Mouse (Mus musculus) megakaryocyte, adult 5-6 weeks (primary cell): ENCODE measurements around the gene Slain2. TPM values are rescaled to one million over a fixed set of nuclear protein-coding genes. Genes with fewer than 3 reads are reported as not detected.
"Not testable (repeated sequence)": the region's sequence is repeated elsewhere in the genome, so short reads cannot be mapped to it uniquely, and the experiment has no call there.

Source experiments
- ATAC-seq: 2 replicates; pipeline ENCODE4 v1.8.0; 2016; ENCODE audit warnings: mild to moderate bottlenecking, inconsistent platforms; ENCODE audit not compliant: poor library complexity, severe bottlenecking
- total RNA-seq, 2 experiments: library from RNA; stranded (forward) in 1 of 2; stranded (reverse) in 1 of 2; fragments of 153-499, 151-499 nt in 1 of 2; fragments of 221-1000, 200-1000 nt in 1 of 2; gene quantifications; 2 replicates each; pipeline versions ENCODE4 v1.2.3 to v1.2.4; 2015 to 2017

Slain2 gene
- total RNA-seq, 2 experiments from 2014 or later, result 61.0 to 70.6 TPM

- ATAC-seq, result no peak
Measured at GRCm38 (mm10) chr5:72899255-72899654, 14.8 kb upstream of the Slain2 start.

DNA sequence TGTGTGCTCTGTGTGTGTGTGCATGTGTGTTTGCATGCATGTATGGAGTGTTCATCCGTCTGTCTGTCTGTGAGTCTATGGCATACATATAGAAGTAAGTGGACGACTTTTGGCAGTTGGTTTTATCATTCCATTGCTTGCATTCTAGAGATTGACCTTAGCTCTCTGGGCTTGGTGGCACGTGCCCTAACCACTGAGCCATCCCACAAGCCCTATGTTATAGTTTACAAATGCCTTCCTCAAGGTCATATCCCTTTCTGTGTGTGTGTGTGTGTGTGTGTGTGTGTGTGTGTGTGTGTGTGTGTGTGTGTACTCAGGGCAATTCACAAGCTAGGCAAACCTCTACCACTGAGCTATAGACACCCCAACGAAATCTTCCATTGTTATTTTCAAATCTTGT lies 12.2 kb upstream of the Slain2 start:
- no peak for ATAC-seq

GRCm38 (mm10) chr5:72902312-72902711 lies 11.8 kb upstream of the Slain2 start:
- ATAC-seq, result no peak

DNA sequence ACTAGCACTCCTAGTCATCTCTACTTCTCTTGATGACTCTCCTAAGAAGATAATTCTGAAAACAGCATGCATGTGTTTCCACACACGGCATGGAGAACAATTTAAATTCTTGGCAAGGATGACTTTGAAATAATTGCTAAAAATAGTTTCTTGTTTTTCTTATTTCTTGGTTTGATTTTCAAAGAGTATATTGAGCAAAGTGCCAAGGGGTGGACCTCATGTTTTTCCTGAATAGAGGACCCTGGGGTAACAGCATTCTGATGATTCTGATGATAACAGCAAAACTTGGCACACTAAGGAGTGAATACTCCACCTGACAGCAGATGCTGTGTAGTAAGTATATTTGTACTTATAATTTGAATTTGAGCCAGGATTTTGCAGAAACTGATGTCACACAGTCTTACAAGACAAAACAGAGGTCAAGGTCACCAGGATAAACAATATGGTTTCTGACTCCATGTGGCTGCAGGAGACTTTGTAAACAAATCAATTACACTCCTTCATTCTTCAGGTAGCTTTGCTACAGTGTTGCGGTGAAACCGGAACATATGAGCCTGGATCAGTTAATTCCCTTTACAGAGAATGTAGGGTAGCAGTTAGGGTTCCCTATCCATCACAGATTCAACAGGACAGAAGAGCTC lies 11.1 kb upstream of the Slain2 start:
- no peak for ATAC-seq

DNA sequence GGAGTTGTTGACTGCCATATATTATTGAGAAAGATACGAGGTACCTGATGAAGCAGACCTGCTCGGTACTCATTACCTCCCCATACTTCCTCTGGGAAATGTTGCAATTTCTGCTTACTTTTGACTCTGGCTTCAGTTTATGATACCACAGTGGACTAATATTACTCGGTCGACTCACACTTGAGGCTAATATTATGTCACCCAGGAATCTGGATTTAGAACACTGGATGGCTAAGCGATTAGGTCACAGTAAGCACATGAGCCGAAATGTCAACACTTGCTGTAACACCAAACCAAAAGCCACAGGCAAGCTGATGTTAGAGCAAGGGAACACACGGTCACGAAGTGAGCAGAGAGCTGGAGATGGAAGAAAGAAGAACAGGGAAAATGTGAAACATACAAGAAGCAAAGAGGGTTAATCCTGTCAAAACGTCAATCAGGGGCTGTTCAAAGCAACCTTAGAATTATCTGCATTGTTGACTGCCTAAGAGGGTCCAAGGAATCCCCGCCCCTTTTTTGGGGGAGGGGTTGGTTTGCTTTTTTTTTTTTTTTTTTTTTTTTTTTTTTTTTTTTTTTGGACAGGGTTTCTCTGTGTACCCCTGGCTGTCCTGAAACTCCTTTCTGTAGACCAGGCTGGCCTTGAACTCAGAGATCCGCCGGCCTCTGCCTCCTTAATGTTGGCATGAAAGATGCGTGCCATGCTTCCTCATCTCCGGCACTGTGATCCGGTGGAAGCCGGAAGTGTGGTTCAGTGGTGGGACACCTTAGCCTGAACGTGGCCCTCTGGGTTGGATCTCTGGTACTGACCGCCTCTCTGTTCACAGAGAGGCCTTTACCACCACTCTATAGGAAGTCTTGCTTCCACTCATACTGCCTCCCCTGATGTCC lies 9.0 kb upstream of the Slain2 start:
- ATAC-seq, result peak; percentile 71

- ATAC-seq, result peak; percentile 87
Measured at GRCm38 (mm10) chr5:72907402-72907801, 6.7 kb upstream of the Slain2 start.

GRCm38 (mm10) chr5:72908324-72908936 lies 5.7 kb upstream of the Slain2 start:
- ATAC-seq, result no peak

DNA sequence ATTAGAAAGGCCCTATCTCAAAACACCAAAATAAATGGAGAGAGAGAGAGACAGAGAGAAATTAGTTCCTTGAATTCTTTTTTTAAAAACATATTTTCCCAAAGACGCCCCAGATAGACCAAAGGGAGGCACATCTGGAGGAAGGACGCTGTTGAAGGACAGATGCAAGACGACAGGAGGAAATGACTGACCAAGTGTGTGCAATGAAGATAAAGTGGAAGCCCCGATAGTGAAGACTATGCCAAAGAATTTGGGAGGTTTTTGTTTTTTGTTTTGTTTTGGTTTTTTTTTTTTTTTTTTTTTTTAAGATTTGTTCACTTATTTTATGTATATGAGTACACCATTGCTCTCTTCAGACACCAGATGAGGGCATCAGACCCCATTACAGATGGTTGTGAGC lies 4.7 kb upstream of the Slain2 start:
- ATAC-seq, result no peak

- ATAC-seq, result no peak
Measured at GRCm38 (mm10) chr5:72910373-72910772, 3.7 kb upstream of the Slain2 start.

GRCm38 (mm10) chr5:72911284-72911683 lies 2.8 kb upstream of the Slain2 start:
- no peak for ATAC-seq

DNA sequence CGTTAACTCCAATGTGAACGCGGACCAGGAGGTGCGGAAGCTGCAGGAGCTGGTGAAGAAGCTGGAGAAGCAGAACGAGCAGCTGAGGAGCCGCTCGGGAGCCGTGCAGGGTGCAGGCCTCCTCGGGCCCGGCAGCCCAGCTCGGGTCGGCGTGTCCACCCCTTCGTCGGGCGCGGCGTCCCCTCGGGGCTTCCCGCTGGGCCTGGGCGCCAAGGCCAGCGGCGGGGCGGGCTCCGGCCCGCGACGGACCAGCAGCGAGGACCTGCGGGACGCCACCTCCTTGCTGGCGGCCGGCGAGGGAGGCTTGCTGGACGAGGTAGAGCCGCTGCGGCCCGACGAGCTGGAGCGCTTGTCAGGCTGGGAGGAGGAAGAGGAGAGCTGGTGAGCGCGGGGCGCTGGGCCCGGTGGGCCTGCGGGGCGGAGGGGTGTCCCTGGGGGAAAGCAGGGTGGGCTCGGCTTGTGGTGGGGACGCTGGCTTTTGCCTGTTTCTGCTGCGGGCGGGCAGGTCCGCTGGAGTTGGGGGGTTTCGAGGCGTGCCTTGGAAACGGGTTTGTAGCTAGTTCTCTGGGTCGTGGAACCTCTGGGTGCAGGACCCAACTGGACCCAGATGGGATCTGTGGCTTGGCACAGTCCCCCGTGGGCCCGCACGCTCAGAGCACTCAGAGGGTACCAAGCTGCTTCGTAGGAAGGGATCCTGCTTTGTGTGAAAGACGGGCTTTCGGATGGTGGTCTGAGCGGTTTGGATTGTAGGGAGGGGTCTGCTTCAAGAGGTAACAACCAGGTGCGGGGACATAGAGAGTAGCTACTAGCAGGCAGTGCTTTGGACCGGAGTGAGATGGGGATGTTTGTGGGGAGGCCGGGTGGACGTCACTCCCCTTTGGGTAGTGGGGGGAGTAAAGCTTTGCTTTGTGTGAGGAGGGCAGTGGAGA lies 793 bp downstream of the Slain2 start:
- ATAC-seq, result no peak

DNA sequence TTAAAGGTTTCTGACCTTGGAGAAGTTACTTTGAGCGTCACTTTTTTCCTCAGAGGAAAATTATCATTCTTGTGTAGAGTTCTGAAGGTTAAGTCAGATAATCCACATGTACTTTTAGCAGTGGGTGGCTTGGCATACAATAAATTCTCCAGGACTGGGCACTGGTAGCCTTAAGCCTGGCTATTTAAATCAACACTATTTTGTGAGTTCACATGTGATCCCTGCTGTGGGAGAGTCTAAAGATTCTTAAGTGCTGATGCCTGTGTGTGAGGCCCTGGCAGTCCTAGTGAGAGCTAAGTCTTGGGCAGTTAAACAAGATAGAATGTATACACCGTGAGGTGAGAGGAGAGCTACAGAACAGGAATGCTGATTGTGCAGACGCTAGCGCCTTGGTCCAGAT lies 1.9 kb downstream of the Slain2 start:
- ATAC-seq, result no peak

DNA sequence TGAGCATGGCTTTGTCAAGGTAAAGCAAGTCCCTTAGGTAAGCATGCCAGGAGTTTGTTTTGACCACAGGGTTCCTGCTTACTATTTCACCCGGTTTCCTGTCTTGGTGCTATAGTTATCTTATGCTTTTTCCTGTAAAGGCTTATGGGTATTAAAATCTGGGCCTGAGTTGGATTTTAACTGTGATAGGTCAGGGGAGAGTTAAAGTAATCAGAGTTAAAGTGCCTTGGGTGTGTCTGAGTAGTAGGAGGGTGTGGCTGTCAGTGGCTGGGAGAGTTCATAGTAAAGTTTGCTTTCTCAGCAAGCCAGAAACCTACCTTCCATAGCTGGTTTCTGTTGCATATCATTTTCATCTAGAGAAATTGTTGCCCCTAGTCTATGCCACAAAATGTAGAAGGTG lies 2.7 kb downstream of the Slain2 start:
- ATAC-seq, result no peak

GRCm38 (mm10) chr5:72920416-72920815 lies 6.3 kb downstream of the Slain2 start:
- ATAC-seq, result no peak

- ATAC-seq, result no peak
Measured at GRCm38 (mm10) chr5:72921171-72921570, 7.1 kb downstream of the Slain2 start.

DNA sequence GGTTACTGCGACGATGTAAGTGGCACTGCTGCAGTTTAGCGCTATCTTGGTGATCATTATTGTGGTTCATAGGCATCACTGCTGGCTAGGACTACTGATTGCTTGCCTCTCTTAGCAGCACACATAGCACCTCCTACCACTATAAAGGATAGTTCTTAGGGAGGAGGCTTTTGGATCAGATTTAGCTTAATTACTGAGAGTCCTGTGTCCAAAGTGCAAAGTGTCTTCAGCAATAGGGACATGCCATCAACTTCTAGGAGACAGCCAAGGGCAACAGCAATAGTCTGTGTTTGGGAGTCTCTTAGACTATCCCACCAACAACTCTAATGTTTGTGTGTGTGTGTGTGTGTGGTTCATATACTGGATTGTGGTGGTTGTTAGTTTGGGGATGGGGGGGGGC lies 8.7 kb downstream of the Slain2 start:
- ATAC-seq, result no peak

DNA sequence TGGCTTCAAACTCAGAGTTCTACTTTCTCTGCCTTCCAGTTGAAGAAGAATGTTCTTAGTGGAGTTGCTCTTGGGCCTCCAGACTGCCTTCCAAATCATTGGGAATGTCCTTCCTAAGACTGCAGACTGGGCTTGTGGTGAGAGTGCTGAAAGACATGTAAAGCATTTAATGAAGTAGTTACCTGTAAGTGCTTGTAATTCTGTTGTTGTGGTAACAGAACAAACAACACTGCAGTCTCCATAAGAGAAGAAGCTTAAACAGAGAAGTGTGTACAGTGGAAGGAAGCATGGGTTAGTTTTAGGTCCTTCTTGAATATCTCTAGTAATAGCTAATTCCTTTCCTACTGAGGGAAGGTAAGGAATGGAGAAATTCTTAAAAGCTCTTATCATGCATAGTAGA lies 13.0 kb downstream of the Slain2 start:
- ATAC-seq, result no peak

DNA sequence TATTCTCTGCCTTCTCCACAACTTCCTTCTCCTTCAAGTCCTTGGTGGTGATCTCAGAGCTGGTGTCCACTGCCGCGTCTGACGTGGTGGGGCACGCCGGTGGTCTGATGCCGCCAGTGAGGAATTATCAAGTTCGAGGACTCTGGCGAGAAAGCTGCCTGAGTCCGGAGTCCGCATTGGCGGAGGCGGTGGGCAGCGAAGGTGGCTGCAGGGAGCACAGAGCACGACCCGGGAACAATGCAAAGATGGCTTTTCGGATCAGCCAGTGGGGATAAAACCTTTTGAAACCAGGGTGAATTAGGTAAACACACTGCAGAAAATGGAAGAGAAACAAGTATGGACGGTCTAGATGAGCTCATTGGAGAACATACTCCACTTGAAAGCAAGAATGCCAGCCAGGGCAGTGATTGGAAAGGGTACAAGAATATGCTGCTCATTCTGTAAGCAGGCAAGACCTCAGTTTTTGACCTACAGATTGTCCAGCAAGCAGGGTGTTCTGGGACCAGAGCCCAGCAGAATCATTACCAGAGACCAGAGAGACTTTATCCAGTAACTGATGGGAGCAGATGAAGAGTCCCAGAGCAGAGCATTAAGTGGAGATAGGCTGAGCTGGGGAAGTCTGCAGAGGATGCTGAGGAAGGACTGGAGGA lies 19.0 kb downstream of the Slain2 start:
- ATAC-seq, result no peak

GRCm38 (mm10) chr5:72938421-72938820 lies 24.3 kb downstream of the Slain2 start:
- ATAC-seq, result not testable (repeated sequence)

DNA sequence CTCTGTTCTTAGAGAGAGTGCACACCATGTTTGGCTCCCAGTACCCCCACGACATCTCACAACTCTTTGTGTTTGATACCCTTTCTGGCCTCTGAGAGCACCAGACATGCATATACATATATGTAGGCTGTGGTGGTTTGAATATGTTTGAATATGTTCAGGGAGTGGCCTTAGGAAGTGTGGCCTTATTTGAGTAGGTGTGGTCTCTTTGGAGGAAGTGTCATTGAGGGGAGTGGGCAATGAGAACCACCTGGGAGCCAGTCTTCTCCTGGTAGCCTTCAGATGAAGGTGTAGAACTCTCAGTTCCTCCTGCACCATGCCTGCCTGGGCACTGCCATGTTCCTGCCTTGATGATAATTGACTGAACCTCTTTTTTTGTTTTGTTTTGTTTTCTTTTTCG lies 25.2 kb downstream of the Slain2 start:
- no peak for ATAC-seq
